Mouse (Mus musculus) midbrain, postnatal 0 days (tissue): ENCODE data around the gene Lipk. TPM values are rescaled to one million over a fixed set of nuclear protein-coding genes. Genes with fewer than 3 reads are reported as not detected.

Experiments
- ATAC-seq: fragments of 200-750 bp; cut with Nextera tagmentation; 2 replicates; pipeline ENCODE4 v1.8.0; 2017; ENCODE audit warnings: moderate number of reproducible peaks, mild to moderate bottlenecking, moderate TSS enrichment, moderate library complexity; ENCODE audit not compliant: low FRiP score
- DNase-seq: peaks from one replicate; pipeline ENCODE4 v3.0.0-alpha.2; 2015; ENCODE audit warnings: low spot score
- H3K27ac ChIP-seq: fragments of 300-500 bp; sonication (generic); 2 replicates; pipeline ENCODE4 v1.5.1; 2014; ENCODE audit warnings: low read depth, mild to moderate bottlenecking, low read length, mixed read lengths
- H3K27me3 ChIP-seq: fragments of 300-500 bp; sonication (generic); 2 replicates; pipeline ENCODE4 v1.6.1; 2014; ENCODE audit warnings: low read length, control low read depth, mixed read lengths; ENCODE audit not compliant: insufficient read depth
- H3K36me3 ChIP-seq: fragments of 300-500 bp; sonication (generic); 2 replicates; pipeline ENCODE4 v1.6.1; 2014; ENCODE audit warnings: low read length, control low read depth, mixed read lengths; ENCODE audit not compliant: insufficient read depth
- H3K4me1 ChIP-seq: fragments of 300-500 bp; sonication (generic); 2 replicates; pipeline ENCODE4 v1.6.1; 2014; ENCODE audit warnings: mild to moderate bottlenecking, control low read depth, antibody characterized with exemption, low read length, mixed read lengths; ENCODE audit not compliant: insufficient read depth
- H3K4me2 ChIP-seq: fragments of 300-500 bp; sonication (generic); 2 replicates; pipeline ENCODE4 v1.6.1; 2014; ENCODE audit warnings: low read depth, mild to moderate bottlenecking, low read length, mixed read lengths; ENCODE audit not compliant: poor library complexity, severe bottlenecking
- H3K4me3 ChIP-seq: fragments of 300-500 bp; sonication (generic); 2 replicates; pipeline ENCODE4 v1.5.1; 2014; ENCODE audit warnings: low read depth, mild to moderate bottlenecking, low read length, moderate library complexity
- H3K9ac ChIP-seq: fragments of 300-500 bp; sonication (generic); replicated peaks from 2 replicates; pipeline ENCODE4 v1.6.1; 2014; ENCODE audit warnings: mild to moderate bottlenecking, low read length, moderate library complexity, mixed read lengths; ENCODE audit not compliant: poor library complexity, severe bottlenecking
- H3K9me3 ChIP-seq: fragments of 300-500 bp; sonication (generic); 2 replicates; pipeline ENCODE4 v1.6.1; 2016; ENCODE audit warnings: low read length, control low read depth
- CTCF ChIP-seq: IDR thresholded peaks from 2 replicates; pipeline ENCODE4 v1.5.1; 2016; ENCODE audit warnings: antibody characterized with exemption, mild to moderate bottlenecking
- WGBS: fragments of 180-500 bp; shearing (Covaris S2); extraction: QIAGEN DNeasy Blood & Tissue Kit; methylation state at CpG from one replicate; pipeline ENCODE4 v1.1.7; 2014; 5-methylcytosine and 5-hydroxymethylcytosine counted together
- polyA plus RNA-seq: library from polyadenylated mRNA; unstranded; fragments of >200 nt; fragmentation: Nextera tagmentation; extraction: Ambion mirVana; gene quantifications from 2 replicates; pipeline ENCODE4 v1.2.1, GENCODE M21; 2015
- total RNA-seq: library from RNA; depleted of rRNA; stranded (reverse); fragments of >200 nt; gene quantifications from 2 replicates; pipeline ENCODE4 v1.2.3, GENCODE M21; 2014

Gene Lipk
- total and polyA plus RNA-seq, 2 experiments from 2014 or later, result 0.11 TPM; not detected in 1

DNA sequence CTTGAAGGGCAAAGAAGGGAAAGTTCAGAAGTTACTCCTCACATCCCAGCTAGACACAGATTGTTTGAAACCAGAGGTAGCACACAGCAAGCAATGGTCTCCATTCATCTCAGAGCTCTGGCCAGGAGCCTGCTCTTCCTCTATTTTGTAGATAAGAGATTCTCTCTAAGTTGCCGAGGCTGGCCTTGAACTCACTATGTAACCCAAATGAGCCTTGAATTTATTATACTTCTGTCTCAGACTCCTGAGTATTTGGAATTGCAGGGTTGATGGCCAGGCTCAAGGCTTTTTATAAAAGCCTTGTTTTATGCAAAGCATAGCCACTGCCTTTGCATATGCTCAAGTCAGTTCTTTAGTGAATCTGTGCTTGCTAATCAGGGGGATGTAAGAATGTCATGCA, 31.6 kb downstream of the Lipk start:
- H3K27ac ChIP-seq, result no peak overlapping the region
- H3K9ac ChIP-seq, result no peak overlapping the region
- no peak overlapping the region for H3K4me3 ChIP-seq
- no peaks in the 10 kb centered on the region for H3K36me3 ChIP-seq
- no peak for ATAC-seq
- no peaks in the 10 kb centered on the region for H3K9me3 ChIP-seq
- no peak for DNase-seq
- no peak overlapping the region for H3K4me2 ChIP-seq
- no peaks in the 10 kb centered on the region for H3K4me1 ChIP-seq
- 83% methylated on average over 1 of the region's 1 CpGs for WGBS
- TF ChIP-seq CTCF, result no peak
- no peaks in the 10 kb centered on the region for H3K27me3 ChIP-seq

DNA sequence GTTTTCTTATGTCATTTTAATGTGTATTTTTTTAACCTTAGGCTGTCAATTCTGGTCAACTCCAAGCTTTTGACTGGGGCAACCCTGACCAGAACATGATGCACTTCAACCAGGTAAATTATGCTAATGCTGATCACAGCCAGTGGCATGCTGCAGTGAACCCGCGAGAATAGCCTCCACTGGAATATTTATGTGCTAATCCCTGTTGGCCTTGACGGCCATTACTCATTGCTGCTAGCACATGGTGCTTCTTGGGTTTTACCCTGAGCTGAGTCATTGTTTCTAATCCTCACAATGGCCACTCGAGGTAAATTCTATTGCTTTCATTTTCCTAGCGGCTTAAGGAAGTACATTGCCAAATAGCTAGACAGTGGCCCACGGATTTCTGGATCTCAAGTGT, 34.9 kb downstream of the Lipk start:
- H3K36me3 ChIP-seq, result no peaks in the 10 kb centered on the region
- DNase-seq (no peak), ATAC-seq (no peak)

DNA sequence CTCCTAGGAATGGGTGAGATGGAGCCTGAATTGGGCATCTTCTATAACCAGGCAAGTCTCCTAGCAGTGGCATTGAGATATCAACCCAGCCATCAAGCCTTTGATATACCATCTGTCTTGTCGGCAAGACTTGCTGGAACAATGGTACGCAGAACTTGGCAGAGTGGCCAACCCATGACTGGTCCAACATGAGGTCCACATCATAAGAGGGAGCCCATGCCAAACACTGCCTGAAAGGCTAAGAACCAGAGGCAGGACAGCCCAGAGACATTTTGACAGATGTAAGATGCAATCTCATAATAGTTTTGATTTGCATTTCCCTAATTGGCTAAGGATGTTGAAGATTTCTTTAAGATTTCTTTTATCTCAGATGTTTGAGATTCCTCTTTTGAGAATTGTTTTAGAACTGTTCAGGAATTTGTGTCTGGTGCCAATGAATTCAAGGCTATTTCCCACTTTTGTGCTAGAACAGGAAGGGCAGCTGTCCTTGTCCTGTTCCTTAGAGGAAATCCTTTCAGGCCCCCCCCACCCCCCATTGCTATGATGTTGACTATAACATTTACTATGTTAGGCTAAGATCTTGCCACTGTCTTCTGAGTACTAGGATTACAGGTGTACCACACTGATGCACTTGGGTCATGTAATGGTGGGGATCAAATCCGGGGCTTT, 41.4 kb downstream of the Lipk start:
- Histone ChIP-seq H3K9ac (no peak overlapping the region), H3K36me3 (no peaks in the 10 kb centered on the region), H3K4me1 (no peaks in the 10 kb centered on the region), H3K27ac (no peak overlapping the region), H3K4me2 (no peak overlapping the region), H3K27me3 (no peaks in the 10 kb centered on the region), H3K9me3 (no peaks in the 10 kb centered on the region), H3K4me3 (no peak overlapping the region)
- no peak for ATAC-seq
- DNase-seq, result no peak
- WGBS, result 91% methylated on average over 3 of the region's 3 CpGs
- TF ChIP-seq CTCF, result no peak

More for the DNA sequence above, 34.9 kb downstream of the Lipk start:
- TF ChIP-seq CTCF, result no peak
- 56% methylated on average over 6 of the region's 6 CpGs for WGBS
- Histone ChIP-seq H3K4me2 (no peak overlapping the region), H3K4me3 (no peak overlapping the region), H3K4me1 (no peaks in the 10 kb centered on the region), H3K9me3 (no peaks in the 10 kb centered on the region), H3K9ac (no peak overlapping the region), H3K27me3 (no peaks in the 10 kb centered on the region), H3K27ac (no peak overlapping the region)

DNA sequence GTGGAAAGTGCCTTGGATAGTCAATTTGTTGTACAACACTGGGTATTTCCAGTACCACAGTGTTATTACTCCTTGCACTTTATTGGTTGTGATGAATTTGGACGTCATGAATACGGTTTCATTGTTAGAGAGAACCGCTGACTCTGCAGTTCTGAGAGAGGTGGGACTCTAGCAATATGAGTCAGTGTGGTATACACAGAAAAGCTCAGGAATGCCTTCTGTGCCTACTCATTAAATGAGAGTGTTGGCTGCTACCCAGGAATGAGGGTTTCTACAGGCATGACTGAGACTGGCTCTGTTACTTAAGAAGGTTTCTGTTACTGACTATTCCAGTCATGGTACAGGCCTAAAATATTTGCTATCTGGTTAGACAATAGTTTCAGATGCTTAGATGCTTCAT, 43.4 kb downstream of the Lipk start:
- Histone ChIP-seq H3K9ac (no peak overlapping the region), H3K4me2 (no peak overlapping the region), H3K27me3 (no peaks in the 10 kb centered on the region), H3K36me3 (no peaks in the 10 kb centered on the region), H3K9me3 (no peaks in the 10 kb centered on the region), H3K4me1 (no peaks in the 10 kb centered on the region), H3K4me3 (no peak overlapping the region), H3K27ac (no peak overlapping the region)
- DNase-seq (peak; percentile 5), ATAC-seq (no peak)
- TF ChIP-seq CTCF, result no peak
- WGBS, result 83% methylated on average over 3 of the region's 3 CpGs

DNA sequence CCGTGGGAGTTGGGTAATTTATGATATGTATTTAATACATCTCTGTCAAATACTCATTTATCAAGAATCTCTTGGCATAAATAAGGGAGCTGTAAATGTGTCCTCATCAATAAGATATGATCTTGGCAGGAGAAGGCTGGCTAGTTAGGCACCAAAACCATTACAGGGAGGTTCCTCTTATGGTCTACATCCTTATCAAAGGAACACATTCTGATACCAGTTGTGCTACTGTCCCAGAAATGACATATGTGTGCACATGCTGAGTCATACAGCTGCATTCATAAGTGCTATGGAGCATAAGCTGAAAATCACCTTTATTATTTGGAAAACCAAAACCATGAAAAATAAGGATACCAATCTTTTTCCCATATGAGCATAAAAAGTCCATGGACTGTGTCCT, 55.5 kb downstream of the Lipk start:
- H3K4me3 ChIP-seq, result no peak overlapping the region
- ATAC-seq, result no peak
- no peaks in the 10 kb centered on the region for H3K36me3 ChIP-seq
- no peak for DNase-seq
- WGBS, result 51% methylated on average over 1 of the region's 1 CpGs
- no peaks in the 10 kb centered on the region for H3K27me3 ChIP-seq
- no peaks in the 10 kb centered on the region for H3K9me3 ChIP-seq
- H3K4me1 ChIP-seq, result no peaks in the 10 kb centered on the region
- no peak overlapping the region for H3K27ac ChIP-seq
- no peak for TF ChIP-seq CTCF
- H3K9ac ChIP-seq, result no peak overlapping the region
- H3K4me2 ChIP-seq, result no peak overlapping the region

DNA sequence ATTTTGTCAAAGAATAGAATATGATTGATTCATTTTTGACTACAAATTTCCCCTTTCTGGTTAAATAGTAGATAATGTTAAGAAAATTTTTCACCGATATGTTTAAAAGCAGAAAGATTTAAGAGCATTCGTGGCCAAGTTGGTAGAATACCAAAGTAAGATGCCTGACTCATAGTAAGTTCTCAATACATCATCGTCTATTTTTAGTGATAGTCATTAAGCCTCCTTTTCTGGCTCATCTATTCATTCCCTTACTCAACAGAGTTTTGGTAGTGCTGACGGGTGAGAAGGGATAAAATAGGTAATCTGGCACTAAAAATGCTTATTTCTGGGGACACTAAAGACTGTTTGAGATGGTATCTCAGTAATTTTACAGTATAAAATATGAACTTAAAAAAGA, 56.0 kb downstream of the Lipk start:
- H3K4me2 ChIP-seq, result no peak overlapping the region
- H3K27ac ChIP-seq, result no peak overlapping the region
- no peak overlapping the region for H3K4me3 ChIP-seq
- ATAC-seq, result no peak
- no peak for TF ChIP-seq CTCF
- WGBS, result 90% methylated on average over 4 of the region's 4 CpGs
- no peaks in the 10 kb centered on the region for H3K4me1 ChIP-seq
- H3K9me3 ChIP-seq, result no peaks in the 10 kb centered on the region
- H3K9ac ChIP-seq, result no peak overlapping the region
- no peaks in the 10 kb centered on the region for H3K36me3 ChIP-seq
- DNase-seq, result no peak
- H3K27me3 ChIP-seq, result no peaks in the 10 kb centered on the region
